Mouse (Mus musculus): ENCODE data around the gene Krit1. TPM values are rescaled to one million over a fixed set of nuclear protein-coding genes. Genes with fewer than 3 reads are reported as not detected.
"Not testable (repeated sequence)": the region's sequence is repeated elsewhere in the genome, so short reads cannot be mapped to it uniquely, and the experiment has no call there.

Krit1 gene
- total RNA-seq, 1 experiment from 2014 or later, result 56.9 TPM

- DNase-seq, result no peak
Measured at GRCm38 (mm10) chr5:3889201-3889600, 86.2 kb downstream of the Krit1 start.

- DNase-seq, result peak; percentile 9
Measured at GRCm38 (mm10) chr5:3893459-3894293, 90.7 kb downstream of the Krit1 start, which contains the start of gene Mterf1a. Gene Mterf1a (minus strand): TSS chr5:3893933.

- not testable (repeated sequence) for DNase-seq
Measured at GRCm38 (mm10) chr5:3894294-3894619, 91.3 kb downstream of the Krit1 start.

Other genes with a start within 250 kb of the Krit1 start
- gene 1700109H08Rik, start 231.6 kb upstream of the Krit1 start, total RNA-seq (2021), result 3.9 and 4.4 TPM in 2 replicates
- 55.4 and 68.8 TPM in 2 replicates for gene Pex1, start 207.1 kb upstream of the Krit1 start, total RNA-seq (2021)
- 8.3 and 14.9 TPM in 2 replicates for gene Rbm48, start 206.6 kb upstream of the Krit1 start, total RNA-seq (2021)
- not detected in 2 replicates for gene Tmbim7, start 152.0 kb upstream of the Krit1 start, total RNA-seq (2021)
- 135 and 166 TPM in 2 replicates for gene Gatad1, start 146.0 kb upstream of the Krit1 start, total RNA-seq (2021)
- 77.2 and 79.4 TPM in 2 replicates for gene Ankib1, start 259 bp upstream of the Krit1 start, total RNA-seq (2021)
- gene Lrrd1, start 42.0 kb downstream of the Krit1 start, total RNA-seq (2021), result not detected in 2 replicates
- gene Mterf1a, start 90.7 kb downstream of the Krit1 start, total RNA-seq (2021), result 7.0 and 9.4 TPM in 2 replicates
- gene Akap9, start 124.9 kb downstream of the Krit1 start, total RNA-seq (2021), result 86.3 and 113 TPM in 2 replicates